Mouse (Mus musculus) limb, embryonic 14.5 days (tissue): ENCODE results near the gene Grm1. TPM values are rescaled to one million over a fixed set of nuclear protein-coding genes. Genes with fewer than 3 reads are reported as not detected.

Source experiments
- ATAC-seq: fragments of 200-750 bp; cut with Nextera tagmentation; 2 replicates; pipeline ENCODE4 v1.8.0; 2017; ENCODE audit warnings: low read depth, moderate number of reproducible peaks, moderate TSS enrichment; ENCODE audit not compliant: low FRiP score
- DNase-seq: peaks from one replicate; pipeline ENCODE4 v3.0.0-alpha.2; 2015; ENCODE audit warnings: low spot score
- H3K27ac ChIP-seq: fragments of 300-500 bp; sonication (generic); replicated peaks from 2 replicates; pipeline ENCODE4 v1.5.1; 2014; ENCODE audit warnings: low read depth, mild to moderate bottlenecking, low read length, moderate library complexity, mixed read lengths
- H3K27me3 ChIP-seq: fragments of 300-500 bp; sonication (generic); 2 replicates; pipeline ENCODE4 v1.6.1; 2014; ENCODE audit warnings: low read length, mixed read lengths; ENCODE audit not compliant: control insufficient read depth, insufficient read depth
- H3K36me3 ChIP-seq: fragments of 300-500 bp; sonication (generic); 2 replicates; pipeline ENCODE4 v1.6.1; 2014; ENCODE audit warnings: mild to moderate bottlenecking, low read length, moderate library complexity, mixed read lengths; ENCODE audit not compliant: control insufficient read depth, insufficient read depth
- H3K4me1 ChIP-seq: fragments of 300-500 bp; sonication (generic); 2 replicates; pipeline ENCODE4 v1.6.1; 2014; ENCODE audit warnings: antibody characterized with exemption, low read length, mixed read lengths; ENCODE audit not compliant: control insufficient read depth, insufficient read depth
- H3K4me2 ChIP-seq: fragments of 300-500 bp; sonication (generic); replicated peaks from 2 replicates; pipeline ENCODE4 v1.6.1; 2014; ENCODE audit warnings: low read depth, mild to moderate bottlenecking, low read length, moderate library complexity; ENCODE audit not compliant: severe bottlenecking
- H3K4me3 ChIP-seq: fragments of 300-500 bp; sonication (generic); replicated peaks from 2 replicates; pipeline ENCODE4 v1.5.1; 2014; ENCODE audit warnings: low read length
- H3K9ac ChIP-seq: fragments of 300-500 bp; sonication (generic); 2 replicates; pipeline ENCODE4 v1.6.1; 2014; ENCODE audit warnings: mild to moderate bottlenecking, low read depth, low read length, moderate library complexity; ENCODE audit not compliant: severe bottlenecking
- H3K9me3 ChIP-seq: fragments of 300-500 bp; sonication (generic); 2 replicates; pipeline ENCODE4 v1.6.1; 2016; ENCODE audit warnings: low read length; ENCODE audit not compliant: control insufficient read depth
- POLR2A ChIP-seq: fragments of 200-500 bp; IDR thresholded peaks from 2 replicates; pipeline ENCODE4 v1.8.0; 2012; ENCODE audit warnings: inconsistent platforms, mild to moderate bottlenecking, moderate library complexity, borderline replicate concordance; ENCODE audit not compliant: insufficient read depth, insufficient read length; ENCODE audit errors: extremely low read depth
- WGBS: fragments of 180-500 bp; shearing (Covaris S2); extraction: QIAGEN DNeasy Blood & Tissue Kit; methylation state at CpG from one replicate; pipeline ENCODE4 v1.1.7; 2014; 5-methylcytosine and 5-hydroxymethylcytosine counted together
- polyA plus RNA-seq, 2 experiments: library from polyadenylated mRNA; depleted of rRNA in 1 of 2; stranded (reverse) in 1 of 2; unstranded in 1 of 2; fragments of >200 nt; fragmentation: Nextera tagmentation in 1 of 2; extraction: Ambion mirVana in 1 of 2; gene quantifications; 2 replicates each; pipeline versions ENCODE4 v1.2.1 to v1.2.3; 2012 to 2014

Grm1 gene
- polyA plus RNA-seq, 2 experiments = 0.08 to 0.19 TPM

- 82% methylated on average over 2 of the region's 2 CpGs for WGBS
Measured at GRCm38 (mm10) chr10:10929672-10930071, 152.5 kb downstream of the Grm1 start.

GRCm38 (mm10) chr10:10928798-10929366 lies 153.3 kb downstream of the Grm1 start:
- no peaks in the 10 kb centered on the region for H3K4me1 ChIP-seq
- no peak for TF ChIP-seq POLR2A
- no peaks in the 10 kb centered on the region for H3K36me3 ChIP-seq
- no peak overlapping the region for H3K27ac ChIP-seq
- no peak overlapping the region for H3K9ac ChIP-seq
- ATAC-seq = no peak
- no peak overlapping the region for H3K4me3 ChIP-seq
- WGBS = 92% methylated on average over 5 of the region's 5 CpGs
- DNase-seq = no peak
- no peak overlapping the region for H3K4me2 ChIP-seq
- H3K27me3 ChIP-seq = no peaks in the 10 kb centered on the region
- H3K9me3 ChIP-seq = no peaks in the 10 kb centered on the region

More at GRCm38 (mm10) chr10:10929672-10930071, 152.5 kb downstream of the Grm1 start:
- Histone ChIP-seq H3K9me3 (no peaks in the 10 kb centered on the region), H3K27ac (no peak overlapping the region), H3K4me1 (no peaks in the 10 kb centered on the region), H3K9ac (no peak overlapping the region), H3K27me3 (no peaks in the 10 kb centered on the region), H3K4me3 (no peak overlapping the region), H3K36me3 (no peaks in the 10 kb centered on the region), H3K4me2 (no peak overlapping the region)
- DNase-seq (no peak), ATAC-seq (no peak)
- TF ChIP-seq POLR2A = no peak

- no peak overlapping the region for H3K9ac ChIP-seq
- DNase-seq (no peak), ATAC-seq (no peak)
- TF ChIP-seq POLR2A = no peak
- 75% methylated on average over 7 of the region's 7 CpGs for WGBS
- H3K4me2 ChIP-seq = no peak overlapping the region
- no peaks in the 10 kb centered on the region for H3K36me3 ChIP-seq
- no peaks in the 10 kb centered on the region for H3K9me3 ChIP-seq
- H3K27me3 ChIP-seq = no peaks in the 10 kb centered on the region
- H3K4me1 ChIP-seq = no peaks in the 10 kb centered on the region
- no peak overlapping the region for H3K27ac ChIP-seq
- H3K4me3 ChIP-seq = no peak overlapping the region
Measured at GRCm38 (mm10) chr10:10917857-10918399, 164.2 kb downstream of the Grm1 start.

- Histone ChIP-seq H3K9ac (no peak overlapping the region), H3K4me3 (no peak overlapping the region), H3K4me1 (no peaks in the 10 kb centered on the region), H3K27ac (no peak overlapping the region), H3K9me3 (no peaks in the 10 kb centered on the region), H3K4me2 (no peak overlapping the region), H3K36me3 (no peaks in the 10 kb centered on the region), H3K27me3 (no peaks in the 10 kb centered on the region)
- no peak for ATAC-seq
- 73% methylated on average over 4 of the region's 4 CpGs for WGBS
- no peak for TF ChIP-seq POLR2A
- no peak for DNase-seq
Measured at GRCm38 (mm10) chr10:10913621-10914020, 168.5 kb downstream of the Grm1 start.

- Histone ChIP-seq H3K9me3 (no peaks in the 10 kb centered on the region), H3K36me3 (no peaks in the 10 kb centered on the region), H3K4me2 (no peak overlapping the region), H3K4me3 (no peak overlapping the region), H3K27me3 (no peaks in the 10 kb centered on the region), H3K4me1 (no peaks in the 10 kb centered on the region), H3K27ac (no peak overlapping the region), H3K9ac (no peak overlapping the region)
- no peak for ATAC-seq
- WGBS = 34% methylated on average over 1 of the region's 1 CpGs
- TF ChIP-seq POLR2A = no peak
- no peak for DNase-seq
Measured at GRCm38 (mm10) chr10:10890221-10890620, 191.9 kb downstream of the Grm1 start.
